Mouse (Mus musculus): ENCODE measurements around the gene Tmem179.

The Tmem179 gene

DNA sequence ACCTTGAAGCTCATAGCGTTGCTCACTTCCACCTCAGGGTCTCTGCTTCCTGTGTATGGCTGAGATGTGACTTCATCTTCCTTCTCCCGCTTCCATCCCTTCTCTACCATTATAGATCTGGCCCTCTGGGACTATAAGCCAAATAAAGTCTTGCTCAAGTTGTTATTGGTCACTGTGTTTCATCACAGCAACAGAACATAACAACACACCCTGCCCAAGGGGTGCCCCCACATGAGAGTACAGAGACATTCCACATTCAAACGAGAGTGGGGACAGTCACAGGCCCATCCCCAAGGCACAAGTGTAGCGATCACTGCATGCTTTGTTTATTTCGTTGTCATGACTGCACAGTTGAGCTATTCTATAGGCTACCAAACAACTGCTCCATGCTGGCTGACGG, 20.7 kb upstream of the Tmem179 start:
- no peak for DNase-seq

DNA sequence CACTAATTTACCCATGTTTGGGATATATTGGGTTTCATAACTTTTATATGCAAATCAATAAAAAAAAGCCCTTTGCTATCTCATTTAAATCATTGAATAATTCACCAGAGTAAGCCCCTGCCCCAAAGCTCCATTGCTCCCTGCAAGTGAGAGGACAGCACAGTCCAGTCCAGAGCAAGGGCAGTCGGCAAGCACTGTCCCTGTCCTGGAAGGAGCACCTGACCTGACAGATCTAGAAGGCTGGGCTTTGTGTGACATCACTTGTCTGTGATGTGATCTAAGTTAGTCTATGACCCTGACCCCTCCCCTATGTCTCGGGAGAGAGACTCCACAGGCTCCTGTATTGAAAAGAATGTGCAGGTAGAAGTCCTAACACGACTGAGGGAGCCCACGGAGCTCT, 17.2 kb upstream of the Tmem179 start:
- no peak for DNase-seq

DNA sequence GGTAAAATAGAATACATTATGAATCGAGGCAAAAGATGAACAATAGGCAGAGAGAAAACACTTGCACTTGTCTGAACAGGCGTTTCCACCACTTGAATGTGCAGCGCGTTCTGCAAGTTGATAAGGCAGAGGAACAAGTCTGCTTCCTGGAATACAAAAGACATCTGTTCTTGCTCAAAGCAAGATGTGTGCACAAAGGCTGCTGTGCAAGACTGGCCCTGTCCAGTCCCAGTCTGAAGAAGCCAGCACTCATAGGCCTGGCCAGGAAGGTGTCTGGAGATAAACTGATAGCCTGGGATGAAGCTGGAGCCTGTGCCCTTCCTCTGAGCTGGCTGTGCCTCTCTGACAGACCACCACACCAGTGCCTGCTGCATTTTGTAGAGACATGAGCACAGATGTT, 1.6 kb upstream of the Tmem179 start:
- DNase-seq, result no peak

DNA sequence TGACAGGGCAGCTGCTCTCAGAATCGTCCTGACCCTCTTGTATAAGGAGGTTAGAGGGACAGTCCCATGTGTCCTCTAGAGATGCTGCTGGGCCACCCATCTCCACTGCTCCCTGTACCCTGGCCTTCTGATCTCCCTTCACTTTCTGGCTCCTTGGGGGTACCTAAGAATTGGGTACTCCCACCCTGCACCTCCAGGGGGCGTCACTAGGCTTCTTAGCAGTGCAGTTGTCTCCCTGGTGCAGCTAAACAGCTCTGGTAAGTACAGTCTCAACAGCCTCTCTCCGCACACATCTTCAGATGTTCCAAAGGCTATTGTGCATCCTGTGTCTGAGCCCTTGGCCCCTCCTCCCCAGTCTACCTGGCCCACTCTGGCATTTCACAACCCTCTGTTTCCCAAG, 1.6 kb downstream of the Tmem179 start:
- DNase-seq, result no peak

DNA sequence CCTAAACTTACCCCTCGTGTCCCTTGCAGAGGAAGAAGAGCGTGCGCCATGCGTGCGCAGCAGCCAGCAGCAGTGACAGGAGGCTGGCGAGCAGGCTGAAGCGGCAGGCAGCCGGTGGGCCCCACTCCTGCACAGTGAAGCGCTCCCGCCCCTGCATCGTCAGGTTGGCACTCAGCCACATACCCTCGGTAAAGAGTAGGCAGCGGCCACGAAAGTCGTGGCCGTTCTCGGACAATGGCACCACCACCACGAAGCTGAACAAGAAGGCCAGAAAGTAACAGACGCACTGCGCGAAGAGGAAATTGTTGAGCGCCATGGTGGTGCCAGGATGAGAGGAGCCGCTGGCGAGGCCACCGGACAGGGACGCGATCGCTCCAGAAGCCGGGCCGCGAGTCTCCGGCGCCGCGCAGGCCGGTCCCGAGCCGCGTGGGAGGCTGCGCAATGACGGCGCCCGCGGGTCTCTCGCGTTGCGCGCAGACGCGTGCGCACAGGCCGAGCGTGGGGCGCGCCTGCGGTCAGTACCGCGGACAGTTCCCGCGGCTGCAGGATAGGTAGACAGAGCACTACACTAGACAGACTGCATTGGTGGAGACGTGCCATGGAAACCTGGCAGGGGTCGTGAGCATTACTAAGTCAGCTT, 5.7 kb downstream of the Tmem179 start:
- DNase-seq, result peak in 1 of 2 experiments; percentile 7

DNA sequence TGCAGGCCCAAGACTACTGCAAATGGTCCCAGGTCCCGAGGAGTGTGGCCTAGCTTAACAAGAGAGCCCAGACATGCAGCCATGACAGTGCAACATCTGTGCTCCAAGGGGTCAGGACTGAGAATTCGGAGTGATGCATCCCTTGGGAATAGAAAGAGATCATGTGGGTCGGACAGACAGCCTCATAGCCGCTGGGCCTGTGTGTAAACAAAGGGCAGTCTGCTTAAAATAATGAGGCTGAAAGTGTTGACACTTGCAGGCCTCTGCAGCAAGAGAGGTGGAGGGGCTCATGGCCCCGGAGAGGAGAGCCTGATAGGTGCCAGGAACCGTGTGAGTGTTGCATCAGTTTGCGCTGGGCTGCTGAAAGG, 6.2 kb downstream of the Tmem179 start:
- DNase-seq, result no peak

DNA sequence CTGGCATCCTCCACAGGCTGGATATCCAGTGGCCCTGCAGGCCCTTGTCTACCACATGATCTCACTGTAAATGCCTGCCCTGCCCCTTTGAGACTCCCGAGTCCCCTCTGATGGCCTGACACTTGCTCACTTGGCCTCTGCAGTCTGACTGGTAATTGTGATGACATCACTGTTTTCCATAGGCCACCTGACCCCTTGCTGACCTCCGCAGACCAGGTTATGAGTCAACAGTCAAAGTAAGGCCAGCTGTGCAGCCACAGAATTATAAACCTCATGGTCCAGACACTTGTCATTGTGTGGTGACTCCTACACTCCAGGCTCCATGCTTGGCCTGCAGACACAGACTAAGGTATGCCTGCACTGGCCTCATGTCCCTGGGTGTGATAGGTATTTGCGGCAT, 8.6 kb downstream of the Tmem179 start:
- no peak for DNase-seq

DNA sequence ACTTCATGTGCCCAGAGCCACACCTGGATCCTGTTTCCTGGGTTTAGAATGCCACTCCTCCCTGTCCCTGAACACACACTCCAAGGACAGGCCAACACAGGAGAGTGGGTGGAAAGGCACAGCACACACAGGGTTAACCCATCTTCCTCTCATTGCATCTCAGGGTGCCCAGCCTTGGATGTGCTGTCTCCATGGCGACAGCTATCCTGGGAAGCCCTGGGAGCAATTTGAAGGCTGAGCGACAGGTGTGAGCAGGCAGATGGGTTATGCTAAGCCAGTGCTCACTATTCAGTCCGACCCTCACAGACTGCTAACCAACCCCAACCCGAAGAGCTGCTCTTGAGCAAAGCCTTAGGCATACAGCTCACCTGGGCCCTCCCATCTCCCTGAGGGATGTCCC, 9.3 kb downstream of the Tmem179 start:
- no peak for DNase-seq

DNA sequence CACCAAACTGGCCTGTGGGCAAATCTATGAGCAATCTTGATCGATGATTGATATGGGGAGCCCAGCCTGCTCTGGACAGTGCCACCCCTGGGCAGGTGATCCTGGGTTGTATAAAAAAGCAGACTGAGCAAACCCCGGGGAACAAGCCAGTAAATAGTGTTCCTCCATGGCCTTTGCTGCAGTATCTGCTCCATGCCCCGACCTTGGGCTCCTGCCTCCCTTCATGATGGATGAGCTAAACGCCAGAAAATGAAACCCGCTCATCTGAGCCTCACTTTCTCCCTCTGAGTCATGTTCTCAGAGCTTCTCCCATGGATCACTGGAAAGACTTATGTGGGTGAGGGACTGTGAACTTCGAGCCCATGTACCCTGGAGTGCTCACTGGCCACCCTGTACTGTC, 10.3 kb downstream of the Tmem179 start:
- DNase-seq, result no peak

DNA sequence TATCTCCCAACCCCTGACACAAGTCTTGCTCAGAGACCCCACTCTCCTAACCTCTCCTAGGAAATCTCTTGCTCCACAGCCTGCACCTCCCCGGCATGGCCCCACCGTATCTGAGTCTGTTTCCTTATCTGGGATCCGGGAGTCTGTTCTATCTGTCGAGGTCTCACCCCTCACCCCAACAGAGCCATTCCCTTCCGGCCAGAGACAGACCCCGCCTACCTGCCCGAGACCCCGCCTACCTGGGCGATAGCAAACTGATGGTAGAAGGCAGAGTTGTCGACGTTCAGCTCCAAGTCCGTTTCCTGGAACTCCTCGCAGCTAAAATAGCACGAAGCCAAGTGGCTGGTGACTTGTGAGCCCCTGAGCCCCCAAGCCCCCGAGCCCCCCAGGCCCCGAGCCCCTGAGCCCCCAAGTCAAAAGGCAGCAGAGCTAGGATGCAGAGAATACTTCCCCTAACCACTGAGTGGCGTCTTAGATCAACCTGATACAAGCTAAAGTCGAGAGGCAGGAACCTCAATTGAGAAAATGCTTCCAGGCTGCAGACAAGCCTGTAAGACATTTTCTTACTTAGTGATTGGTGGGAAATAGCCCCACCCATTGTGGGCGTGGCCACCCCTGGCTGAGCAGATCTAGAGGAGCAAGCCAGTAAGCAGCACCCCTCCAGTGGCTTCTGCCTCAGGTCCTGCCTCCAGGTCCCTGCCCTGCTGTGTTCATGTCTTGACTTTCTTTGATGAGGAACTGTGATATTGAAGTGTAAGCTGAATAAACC, 13.4 kb downstream of the Tmem179 start:
- DNase-seq, result no peak

DNA sequence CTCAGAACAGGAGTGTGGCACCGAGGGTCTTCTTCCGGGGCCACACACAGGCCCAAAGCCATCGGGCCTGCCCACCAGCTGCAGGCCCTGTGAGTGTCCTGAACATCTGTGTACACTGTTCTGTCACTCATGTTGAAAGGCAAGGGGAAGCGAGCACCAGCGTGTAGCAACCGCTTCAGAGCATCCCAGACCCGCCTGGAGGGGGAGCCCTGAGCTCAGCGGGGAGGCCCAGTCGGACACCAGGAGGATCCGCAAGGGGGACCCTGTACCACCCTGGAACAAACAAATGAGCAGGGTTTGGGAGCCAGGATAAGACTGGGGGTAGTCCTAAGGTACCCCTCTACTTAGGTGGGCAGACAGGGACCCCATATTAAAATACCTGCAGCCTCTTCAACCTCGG, 17.9 kb downstream of the Tmem179 start:
- no peak for DNase-seq

DNA sequence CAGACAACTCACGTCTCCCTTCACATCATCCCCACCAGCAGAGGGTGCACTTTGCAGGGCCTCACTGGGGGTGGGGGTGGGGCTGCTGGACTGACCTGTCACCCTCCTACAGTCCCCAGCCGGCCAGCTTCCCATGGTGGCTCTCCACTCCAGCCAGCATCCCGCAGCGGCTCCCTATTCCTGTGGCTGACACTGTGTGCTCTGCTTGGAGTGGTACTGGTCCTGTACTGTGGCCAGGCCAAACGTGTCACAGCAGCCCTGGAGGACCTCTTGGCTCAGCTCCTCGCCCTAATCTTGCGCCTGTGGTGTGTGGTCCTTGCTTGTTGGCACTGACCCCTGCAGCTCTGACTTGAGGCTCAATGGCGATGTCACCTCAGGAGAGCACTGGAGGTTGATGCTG, 18.8 kb downstream of the Tmem179 start:
- no peak for DNase-seq

DNA sequence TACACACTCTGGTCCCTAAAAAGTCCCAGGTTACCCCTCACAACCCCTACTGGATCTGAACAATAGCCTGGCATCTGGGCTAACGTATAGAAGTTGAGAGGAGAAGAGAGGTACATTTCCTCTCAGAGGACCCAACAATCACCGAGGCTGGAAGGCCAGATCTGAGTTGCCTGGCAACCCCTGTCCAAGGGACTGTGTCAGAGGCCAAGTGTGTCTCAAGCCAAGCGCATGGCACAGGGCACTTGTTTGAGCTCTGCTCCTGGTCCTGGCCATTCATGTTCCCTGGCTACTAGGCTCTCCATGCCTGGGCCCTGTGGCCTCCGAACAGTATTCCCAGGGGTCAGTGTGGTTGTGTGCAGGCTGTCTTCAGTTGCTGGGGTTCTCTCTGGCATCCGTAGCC, 20.4 kb downstream of the Tmem179 start:
- DNase-seq, result no peak

DNA sequence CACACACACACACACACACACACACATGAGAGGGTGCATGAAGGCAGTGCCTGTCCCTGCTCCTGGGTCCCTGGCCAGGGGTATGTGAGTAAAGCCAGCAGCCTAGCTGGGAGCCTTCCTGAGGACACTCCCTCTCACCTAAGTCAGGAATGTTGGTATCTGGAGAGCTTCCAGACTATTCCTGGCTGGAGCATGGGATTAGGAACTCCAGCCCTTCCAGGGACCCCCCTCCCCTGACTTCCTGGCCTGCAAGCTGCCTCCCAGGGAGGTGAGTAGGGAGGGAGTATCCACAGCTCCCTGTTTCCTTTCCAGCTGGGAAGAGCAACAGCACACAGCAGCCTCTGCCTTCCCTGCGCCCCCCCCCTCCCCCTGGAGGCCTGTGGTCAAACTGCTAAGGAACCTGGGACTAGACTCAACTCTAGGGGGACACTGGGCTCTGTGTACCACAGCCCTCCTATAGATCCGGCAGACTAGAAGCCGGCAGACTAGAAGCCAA, 26.1 kb downstream of the Tmem179 start:
- no peak for DNase-seq

DNA sequence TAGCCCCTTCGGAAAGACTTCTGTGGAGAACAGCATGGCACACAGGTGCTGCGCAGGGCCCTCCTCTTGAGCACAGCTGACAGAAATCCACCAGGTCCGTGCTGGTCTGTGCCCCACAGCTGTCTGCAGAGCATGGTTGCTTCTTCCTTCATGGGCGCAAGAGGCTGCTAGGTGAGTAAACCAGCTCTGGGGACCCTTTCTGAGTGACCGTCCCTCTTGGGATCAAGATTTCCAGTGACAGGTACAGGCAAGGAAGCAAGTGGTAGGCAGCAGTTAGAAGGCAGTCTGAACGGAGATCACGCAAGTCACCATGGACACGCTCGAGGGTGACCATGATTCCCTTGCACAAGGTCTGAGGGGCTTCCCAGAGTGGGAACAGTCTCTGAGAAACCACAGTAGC, 27.0 kb downstream of the Tmem179 start:
- DNase-seq, result no peak

DNA sequence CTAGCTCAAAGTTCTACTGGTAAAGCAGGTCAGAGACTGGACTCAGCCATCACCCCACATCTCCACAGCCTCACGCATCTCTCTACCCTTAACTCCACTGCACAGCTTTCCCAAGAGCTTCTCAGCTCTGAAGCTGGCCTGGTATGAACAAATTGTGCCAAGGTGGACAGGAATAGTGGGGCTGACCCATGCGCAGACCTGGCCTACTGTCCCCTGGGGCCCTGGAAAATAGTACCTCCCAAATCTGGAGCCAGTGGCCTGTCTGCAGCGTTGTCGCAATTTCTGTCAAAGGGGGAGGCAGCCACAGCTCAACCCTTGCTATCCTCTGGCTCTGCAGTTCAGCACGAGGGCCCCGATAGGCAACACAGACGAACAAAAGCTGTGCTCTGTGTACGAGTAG, 27.4 kb downstream of the Tmem179 start, which contains the start of gene A530016L24Rik:
TSS of gene A530016L24Rik (plus strand) at position 315 of the 400 bp plus-strand sequence.
- DNase-seq, result no peak

DNA sequence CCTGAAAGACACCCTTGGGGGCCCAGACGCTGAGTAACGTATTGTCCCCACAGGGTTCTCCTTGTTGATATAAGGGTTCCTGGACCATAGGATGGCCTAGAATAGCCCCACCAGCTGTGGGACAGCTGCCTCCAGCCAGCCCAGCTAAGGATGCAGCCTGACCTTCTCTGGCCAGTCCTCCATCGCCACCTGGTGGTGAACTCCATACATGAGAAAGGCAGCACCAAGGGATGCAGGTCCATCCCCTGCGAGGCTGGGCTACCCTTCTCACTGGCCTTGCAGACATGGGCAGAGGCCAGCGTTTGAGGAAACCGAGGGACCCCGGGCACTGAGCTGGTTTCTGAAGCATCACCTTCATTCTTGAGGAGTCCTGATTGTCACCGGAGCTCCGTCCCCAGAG, 42.8 kb downstream of the Tmem179 start:
- DNase-seq, result peak; percentile 61 to 64

DNA sequence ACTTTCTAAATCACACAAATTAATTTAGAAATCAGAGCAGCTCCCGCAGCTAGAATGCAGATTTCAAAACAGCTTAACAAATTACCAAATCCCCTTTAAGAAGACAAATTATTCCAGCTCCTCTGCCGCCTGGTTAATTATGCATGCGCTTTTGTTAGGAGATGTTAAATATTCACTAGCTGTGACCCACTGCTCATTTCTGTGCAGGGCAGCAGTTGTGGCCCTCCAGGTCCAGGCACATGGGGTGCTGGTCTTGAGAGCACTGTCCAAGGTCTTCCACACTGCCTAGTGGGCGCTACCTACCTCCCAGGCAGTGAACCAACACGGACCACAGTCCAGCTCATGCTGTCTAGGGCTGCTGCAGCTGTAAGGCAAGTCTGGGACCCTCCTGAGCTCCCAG, 46.3 kb downstream of the Tmem179 start:
- DNase-seq, result no peak

DNA sequence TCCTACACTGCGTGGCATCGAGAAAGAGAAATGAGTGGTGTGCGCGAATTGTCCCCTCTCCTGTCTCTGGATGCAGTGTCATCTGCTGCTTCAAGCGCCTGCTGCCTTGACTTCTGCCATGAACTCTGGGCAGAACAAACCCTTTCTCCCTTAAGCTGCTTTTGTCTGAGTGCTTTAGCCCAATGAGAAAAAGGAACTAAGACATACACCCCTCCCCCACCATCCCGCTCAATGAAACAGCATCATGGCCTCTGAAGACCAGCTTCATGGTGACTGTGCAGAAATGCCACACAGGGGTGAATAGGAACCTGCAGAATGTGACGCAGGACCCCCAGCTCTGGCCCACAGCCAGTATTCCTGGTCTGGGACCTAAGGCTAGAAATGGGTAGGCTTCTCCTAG, 47.2 kb downstream of the Tmem179 start:
- DNase-seq, result no peak

DNA sequence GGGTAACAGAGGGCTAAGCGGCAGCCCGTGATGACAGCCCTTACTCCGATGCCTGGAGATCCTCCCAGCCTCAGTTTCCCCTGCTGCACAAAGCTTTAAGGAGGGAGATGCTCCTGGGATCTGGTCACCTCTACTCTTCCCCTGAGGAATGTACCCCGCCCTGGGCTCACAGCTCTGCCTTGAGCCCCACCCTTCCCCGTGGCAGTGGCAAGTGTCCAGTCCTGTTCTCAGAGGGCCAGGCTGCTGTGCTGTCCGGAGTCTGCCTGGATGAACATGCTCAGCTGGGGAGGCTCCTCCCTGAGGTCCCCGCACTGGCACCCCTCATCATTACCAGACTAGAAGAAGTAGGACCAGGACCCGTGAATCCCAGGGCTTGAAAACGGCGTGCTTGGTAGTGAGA, 49.2 kb downstream of the Tmem179 start:
- DNase-seq, result no peak

DNA sequence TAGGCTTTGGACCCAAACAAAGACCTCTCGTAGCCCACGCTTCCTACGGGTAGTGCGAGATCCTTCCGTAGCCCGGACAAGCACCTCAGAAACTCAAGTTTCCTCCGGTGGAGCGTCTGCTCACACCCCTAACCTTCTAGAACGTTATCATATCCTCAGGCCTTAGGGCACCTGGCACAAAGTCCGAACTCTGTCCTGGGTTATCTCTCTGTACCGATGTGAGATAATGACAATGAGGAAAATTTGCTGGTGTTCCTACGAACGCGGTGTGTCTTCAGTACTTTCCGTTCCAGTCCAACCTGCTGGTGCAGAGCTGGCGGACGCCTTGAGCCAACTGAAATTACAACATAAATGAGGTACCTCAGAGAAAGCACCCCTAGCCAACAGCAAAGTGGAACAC, 50.6 kb downstream of the Tmem179 start:
- no peak for DNase-seq

DNA sequence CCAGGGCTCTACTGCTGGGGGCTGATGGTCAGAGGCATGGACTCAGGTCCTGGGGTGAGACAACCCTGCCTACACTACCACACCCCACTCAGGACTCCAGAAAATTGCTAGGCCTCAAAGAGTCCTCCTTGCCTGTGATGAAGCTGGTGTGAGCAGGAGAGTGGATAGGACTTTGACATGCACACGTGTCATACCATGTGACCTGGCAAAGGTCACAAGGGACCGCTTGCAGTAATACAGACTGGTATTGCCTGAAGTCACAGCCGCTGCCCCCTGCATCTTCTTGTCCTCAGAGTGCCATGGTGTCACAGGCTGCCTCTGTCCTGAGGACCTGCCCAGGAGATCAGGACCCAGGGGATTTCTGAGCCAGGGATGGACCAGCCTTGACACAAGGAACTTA, 52.0 kb downstream of the Tmem179 start:
- DNase-seq, result no peak

DNA sequence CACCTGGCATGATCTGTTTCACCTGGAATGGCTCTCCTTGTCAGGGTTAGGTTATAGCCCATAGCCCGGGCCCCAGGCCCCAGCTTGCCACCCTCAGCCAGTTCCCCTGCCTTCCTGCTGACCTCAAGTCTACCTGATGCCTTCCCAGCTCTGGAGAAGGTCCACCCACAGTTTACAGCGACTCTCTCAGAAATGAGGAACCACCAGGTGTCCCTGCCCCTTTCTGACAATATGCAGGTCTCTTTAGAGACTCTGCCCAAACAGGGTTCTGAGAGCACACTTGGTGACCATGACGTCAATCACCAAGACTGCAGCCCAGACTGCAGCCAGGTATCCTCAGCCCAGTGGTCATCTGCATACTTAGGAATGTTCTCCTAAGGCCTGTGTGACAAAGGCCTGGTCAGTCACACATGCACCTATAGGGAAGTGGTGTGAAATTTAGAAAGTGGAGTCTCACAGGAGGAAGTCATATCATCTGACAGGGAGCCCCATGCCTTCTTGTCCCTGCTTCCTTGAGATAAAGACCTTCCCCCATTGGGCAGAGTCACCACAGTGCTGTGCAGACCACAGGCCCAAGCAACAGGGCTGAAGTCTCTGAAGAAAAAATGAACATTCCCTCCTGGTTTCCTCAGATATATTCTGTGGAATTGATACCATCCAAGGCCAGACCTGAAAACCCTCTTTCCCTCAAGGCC, 52.6 kb downstream of the Tmem179 start:
- no peak for DNase-seq

DNA sequence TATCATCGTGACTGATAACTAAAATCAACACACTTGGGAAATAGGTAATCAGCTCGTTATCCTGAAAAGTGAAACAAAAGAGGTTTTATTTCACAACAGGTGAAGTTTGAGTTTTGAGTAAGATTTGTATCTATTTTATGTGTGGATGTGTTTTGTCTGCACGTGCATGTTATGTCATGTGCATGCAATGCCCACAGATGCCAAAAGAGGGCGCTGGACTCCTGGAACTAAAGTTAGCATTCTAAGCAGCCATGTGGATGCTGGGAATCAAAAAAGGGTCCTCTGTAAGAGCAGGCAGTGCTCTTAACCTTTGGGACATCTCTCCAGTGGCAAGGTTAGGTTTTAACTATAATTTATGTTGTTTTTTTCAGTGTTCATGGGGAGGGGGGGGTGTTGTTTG, 53.3 kb downstream of the Tmem179 start:
- no peak for DNase-seq
